Mouse (Mus musculus) hindbrain, embryonic 14.5 days (tissue): ENCODE data around the gene Nup98. TPM values are rescaled to one million over a fixed set of nuclear protein-coding genes. Genes with fewer than 3 reads are reported as not detected.
A peak's percentile ranks its signal among the peaks of the same experiment; 100 is the strongest.

ENCODE experiments used
- ATAC-seq: fragments of 200-750 bp; cut with Nextera tagmentation; 2 replicates; pipeline ENCODE4 v1.8.0; 2017; ENCODE audit warnings: moderate number of reproducible peaks, mild to moderate bottlenecking, moderate TSS enrichment, moderate library complexity; ENCODE audit not compliant: low FRiP score
- DNase-seq: peaks from one replicate; pipeline ENCODE4 v3.0.0-alpha.2; 2015; ENCODE audit warnings: low spot score
- H3K27ac ChIP-seq: fragments of 300-500 bp; sonication (generic); 2 replicates; pipeline ENCODE4 v1.5.1; 2014; ENCODE audit warnings: mild to moderate bottlenecking, moderate library complexity
- H3K27me3 ChIP-seq: fragments of 300-500 bp; sonication (generic); 2 replicates; pipeline ENCODE4 v1.6.1; 2014; ENCODE audit warnings: mild to moderate bottlenecking, low read length, mixed read lengths; ENCODE audit not compliant: control insufficient read depth, insufficient read depth
- H3K36me3 ChIP-seq: fragments of 300-500 bp; sonication (generic); replicated peaks from 2 replicates; pipeline ENCODE4 v1.6.1; 2014; ENCODE audit not compliant: control insufficient read depth, insufficient read depth
- H3K4me1 ChIP-seq: fragments of 300-500 bp; sonication (generic); replicated peaks from 2 replicates; pipeline ENCODE4 v1.6.1; 2014; ENCODE audit warnings: antibody characterized with exemption, low read length, mixed read lengths; ENCODE audit not compliant: control insufficient read depth, insufficient read depth
- H3K4me2 ChIP-seq: fragments of 300-500 bp; sonication (generic); replicated peaks from 2 replicates; pipeline ENCODE4 v1.6.1; 2014; ENCODE audit warnings: mild to moderate bottlenecking, moderate library complexity
- H3K4me3 ChIP-seq: fragments of 300-500 bp; sonication (generic); replicated peaks from 2 replicates; pipeline ENCODE4 v1.5.1; 2014; ENCODE audit warnings: mild to moderate bottlenecking, low read length
- H3K9ac ChIP-seq: fragments of 300-500 bp; sonication (generic); 2 replicates; pipeline ENCODE4 v1.6.1; 2014
- H3K9me3 ChIP-seq: fragments of 300-500 bp; sonication (generic); 2 replicates; pipeline ENCODE4 v1.6.1; 2016; ENCODE audit warnings: low read length; ENCODE audit not compliant: control insufficient read depth
- WGBS: fragments of 180-500 bp; shearing (Covaris S2); extraction: QIAGEN DNeasy Blood & Tissue Kit; methylation state at CpG from one replicate; pipeline ENCODE4 v1.1.7; 2014; 5-methylcytosine and 5-hydroxymethylcytosine counted together
- polyA plus RNA-seq: library from polyadenylated mRNA; unstranded; fragments of >200 nt; fragmentation: Nextera tagmentation; extraction: Ambion mirVana; gene quantifications from 2 replicates; pipeline ENCODE4 v1.2.1, GENCODE M21; 2014

Gene Nup98
- polyA plus RNA-seq, 1 experiment from 2014 or later = 25.8 TPM

DNA sequence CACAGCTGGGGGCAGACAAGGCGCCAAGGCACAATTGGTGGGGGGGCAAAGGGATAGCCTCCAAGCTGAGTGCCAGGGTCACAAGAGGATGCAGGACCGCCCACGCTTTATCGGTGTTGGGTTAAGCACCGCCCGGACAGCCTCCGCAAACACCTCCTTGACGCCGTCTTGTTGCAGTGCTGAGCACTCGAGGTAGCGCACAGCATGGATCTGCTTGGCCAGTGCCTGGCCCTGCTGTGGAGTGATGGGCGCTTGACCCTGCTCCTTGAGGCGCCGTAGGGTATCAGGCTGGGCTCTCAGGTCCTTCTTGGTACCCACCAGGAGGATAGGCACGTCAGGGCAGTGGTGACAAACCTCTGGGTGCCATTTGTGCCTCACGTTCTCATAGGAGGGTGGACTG lies 29.6 kb upstream of the Nup98 start:
- H3K4me3 ChIP-seq = no peak overlapping the region
- H3K4me1 ChIP-seq = no peaks in the 10 kb centered on the region
- H3K4me2 ChIP-seq = no peak overlapping the region
- DNase-seq (no peak), ATAC-seq (0 out of 2 replicates have a peak, but pooled peaks have one; percentile 45)
- no peak overlapping the region for H3K27ac ChIP-seq
- no peaks in the 10 kb centered on the region for H3K27me3 ChIP-seq
- H3K36me3 ChIP-seq = peaks cover 51% of the 10 kb centered on the region
- no peaks in the 10 kb centered on the region for H3K9me3 ChIP-seq
- WGBS = 98% methylated on average over 16 of the region's 16 CpGs
- no peak overlapping the region for H3K9ac ChIP-seq

DNA sequence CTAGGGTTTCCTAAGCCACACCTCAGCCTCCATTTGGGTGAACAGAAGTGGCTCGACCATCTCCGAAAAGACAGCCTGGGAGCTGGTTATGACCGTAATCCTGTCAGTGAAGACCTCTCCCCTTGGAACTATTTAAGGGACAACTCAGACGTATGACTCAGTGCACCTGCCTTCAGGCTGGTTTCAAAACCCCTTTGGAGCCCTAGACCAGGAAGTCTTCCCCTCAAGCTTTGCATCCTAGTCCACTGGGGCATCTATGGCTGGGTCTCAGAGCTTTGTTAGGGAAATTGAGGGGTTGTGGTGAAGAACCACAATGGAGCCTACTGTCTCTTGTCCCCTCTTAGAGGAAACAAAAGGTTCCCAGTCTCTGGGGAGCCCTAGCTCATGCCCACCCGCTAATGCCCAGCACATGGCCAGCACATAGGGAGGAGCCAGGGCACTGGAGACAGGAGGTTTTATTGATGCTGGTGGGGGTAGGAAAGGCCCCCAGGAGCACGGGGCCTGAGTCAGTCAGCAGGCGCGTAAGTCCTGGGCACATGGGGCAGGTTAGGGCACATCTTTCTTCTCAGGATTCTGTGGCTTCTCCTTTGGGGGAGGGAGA lies 28.8 kb upstream of the Nup98 start:
- Histone ChIP-seq H3K9ac (no peak overlapping the region), H3K4me1 (no peaks in the 10 kb centered on the region), H3K4me3 (no peak overlapping the region), H3K27ac (no peak overlapping the region), H3K9me3 (no peaks in the 10 kb centered on the region), H3K27me3 (no peaks in the 10 kb centered on the region), H3K36me3 (peaks cover 55% of the 10 kb centered on the region), H3K4me2 (no peak overlapping the region)
- ATAC-seq (no peak), DNase-seq (no peak)
- WGBS = 82% methylated on average over 8 of the region's 8 CpGs

DNA sequence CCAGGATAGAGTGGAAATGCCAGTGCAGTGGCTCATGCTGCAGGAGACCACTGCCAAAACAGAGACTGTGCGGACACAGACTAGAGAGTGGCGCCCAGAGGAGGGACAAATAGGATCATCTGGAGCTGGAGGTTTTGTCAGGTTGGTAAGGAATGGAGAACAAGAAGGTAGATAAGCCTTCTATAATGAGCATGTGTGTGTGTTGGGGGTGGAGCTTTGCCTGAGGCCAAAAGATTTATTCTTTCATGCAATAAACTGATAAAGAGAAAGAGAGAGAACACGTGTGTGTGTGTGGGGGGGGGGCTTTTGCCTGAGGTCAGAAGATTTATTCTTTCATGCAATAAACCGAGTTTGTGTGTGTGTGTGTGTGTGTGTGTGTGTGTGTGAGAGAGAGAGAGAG lies 23.1 kb upstream of the Nup98 start:
- H3K4me2 ChIP-seq = no peak overlapping the region
- H3K9me3 ChIP-seq = no peaks in the 10 kb centered on the region
- no peak overlapping the region for H3K9ac ChIP-seq
- no peaks in the 10 kb centered on the region for H3K4me1 ChIP-seq
- no peak overlapping the region for H3K27ac ChIP-seq
- peaks cover 37% of the 10 kb centered on the region for H3K36me3 ChIP-seq
- H3K27me3 ChIP-seq = no peaks in the 10 kb centered on the region
- no peak for DNase-seq
- 86% methylated on average over 4 of the region's 4 CpGs for WGBS
- no peak for ATAC-seq
- no peak overlapping the region for H3K4me3 ChIP-seq

DNA sequence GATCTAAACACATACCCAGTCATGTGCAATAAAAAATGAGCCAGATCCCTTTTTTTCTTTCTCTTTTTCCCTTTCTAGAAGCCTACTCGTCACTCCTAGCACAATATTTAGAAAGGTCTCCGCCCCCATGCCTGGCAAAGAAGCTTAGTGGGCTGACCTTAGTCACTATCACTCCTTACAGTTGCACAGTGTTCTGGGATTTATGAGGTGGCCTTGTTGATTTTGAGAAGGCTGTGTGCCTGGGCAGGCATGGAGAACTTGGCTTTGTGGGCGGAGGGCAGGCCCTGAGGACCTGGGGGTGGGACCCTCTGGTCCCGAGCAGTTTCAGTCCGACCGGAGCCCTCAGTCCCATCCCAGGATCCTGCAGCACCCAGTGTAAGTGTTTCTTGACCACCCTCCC lies 19.8 kb upstream of the Nup98 start:
- Histone ChIP-seq H3K4me1 (no peaks in the 10 kb centered on the region), H3K9me3 (no peaks in the 10 kb centered on the region), H3K27me3 (no peaks in the 10 kb centered on the region), H3K4me3 (no peak overlapping the region), H3K36me3 (peaks cover 8% of the 10 kb centered on the region; the same call in 1 of the 2 replicates), H3K9ac (no peak overlapping the region), H3K27ac (no peak overlapping the region), H3K4me2 (no peak overlapping the region)
- DNase-seq (no peak), ATAC-seq (no peak)
- 91% methylated on average over 6 of the region's 6 CpGs for WGBS

DNA sequence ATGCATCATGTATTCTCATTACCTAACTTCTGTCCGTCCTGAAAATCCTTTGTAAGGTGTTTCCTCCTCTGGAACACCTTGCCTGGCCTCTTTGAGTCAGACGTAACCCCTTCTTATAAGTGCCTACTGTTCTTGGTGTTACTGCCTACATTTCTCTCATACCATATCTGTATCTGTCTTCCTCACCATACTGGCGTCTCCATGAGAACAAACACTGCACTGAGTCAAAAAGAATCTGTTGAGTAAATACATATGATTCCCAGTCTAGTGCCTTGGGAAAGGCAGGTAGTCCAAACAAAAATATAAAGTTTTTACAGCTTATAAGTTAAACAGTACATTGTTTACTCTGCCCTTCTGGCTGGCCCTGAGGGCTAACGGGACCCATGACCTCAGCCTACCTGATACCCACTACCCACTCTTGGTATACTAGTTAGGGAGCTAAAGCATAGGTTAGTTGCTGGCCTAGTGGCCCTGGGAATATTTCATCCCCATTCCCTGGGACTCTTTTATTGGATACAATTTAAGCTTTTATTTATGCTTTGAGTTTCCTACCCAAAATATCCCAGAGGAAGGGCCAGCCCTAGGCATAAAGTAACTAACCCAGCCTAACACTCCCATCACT lies 18.2 kb upstream of the Nup98 start:
- Histone ChIP-seq H3K9me3 (no peaks in the 10 kb centered on the region), H3K9ac (no peak overlapping the region), H3K4me3 (no peak overlapping the region), H3K4me2 (no peak overlapping the region), H3K27ac (no peak overlapping the region), H3K36me3 (peaks cover 3% of the 10 kb centered on the region; the same call in 1 of the 2 replicates), H3K4me1 (no peaks in the 10 kb centered on the region), H3K27me3 (no peaks in the 10 kb centered on the region)
- DNase-seq (no peak), ATAC-seq (no peak)
- 99% methylated on average over 4 of the region's 4 CpGs for WGBS

DNA sequence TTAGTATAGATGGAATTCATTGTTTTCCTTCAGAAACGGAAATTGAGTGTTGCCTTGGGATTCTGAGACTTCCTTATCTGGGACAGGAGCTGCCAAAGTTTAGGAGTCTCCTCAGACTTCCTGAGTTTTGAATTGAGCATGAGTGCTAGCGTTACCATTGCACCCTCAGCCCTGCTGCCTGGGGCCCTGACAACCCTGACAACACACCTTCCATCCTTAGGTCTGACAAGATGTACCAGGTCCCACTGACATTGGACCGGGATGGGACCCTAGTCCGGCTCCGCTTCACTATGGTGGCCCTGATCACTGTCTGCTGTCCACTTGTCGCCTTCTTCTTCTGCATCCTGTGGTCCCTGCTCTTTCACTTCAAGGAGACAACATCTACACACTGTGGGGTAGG lies 16.1 kb upstream of the Nup98 start:
- Histone ChIP-seq H3K27ac (no peak overlapping the region), H3K36me3 (peaks cover 3% of the 10 kb centered on the region; the same call in 1 of the 2 replicates), H3K4me1 (no peaks in the 10 kb centered on the region), H3K27me3 (no peaks in the 10 kb centered on the region), H3K9me3 (no peaks in the 10 kb centered on the region), H3K4me2 (no peak overlapping the region), H3K4me3 (no peak overlapping the region), H3K9ac (no peak overlapping the region)
- ATAC-seq (no peak), DNase-seq (no peak)
- WGBS = 93% methylated on average over 6 of the region's 6 CpGs

DNA sequence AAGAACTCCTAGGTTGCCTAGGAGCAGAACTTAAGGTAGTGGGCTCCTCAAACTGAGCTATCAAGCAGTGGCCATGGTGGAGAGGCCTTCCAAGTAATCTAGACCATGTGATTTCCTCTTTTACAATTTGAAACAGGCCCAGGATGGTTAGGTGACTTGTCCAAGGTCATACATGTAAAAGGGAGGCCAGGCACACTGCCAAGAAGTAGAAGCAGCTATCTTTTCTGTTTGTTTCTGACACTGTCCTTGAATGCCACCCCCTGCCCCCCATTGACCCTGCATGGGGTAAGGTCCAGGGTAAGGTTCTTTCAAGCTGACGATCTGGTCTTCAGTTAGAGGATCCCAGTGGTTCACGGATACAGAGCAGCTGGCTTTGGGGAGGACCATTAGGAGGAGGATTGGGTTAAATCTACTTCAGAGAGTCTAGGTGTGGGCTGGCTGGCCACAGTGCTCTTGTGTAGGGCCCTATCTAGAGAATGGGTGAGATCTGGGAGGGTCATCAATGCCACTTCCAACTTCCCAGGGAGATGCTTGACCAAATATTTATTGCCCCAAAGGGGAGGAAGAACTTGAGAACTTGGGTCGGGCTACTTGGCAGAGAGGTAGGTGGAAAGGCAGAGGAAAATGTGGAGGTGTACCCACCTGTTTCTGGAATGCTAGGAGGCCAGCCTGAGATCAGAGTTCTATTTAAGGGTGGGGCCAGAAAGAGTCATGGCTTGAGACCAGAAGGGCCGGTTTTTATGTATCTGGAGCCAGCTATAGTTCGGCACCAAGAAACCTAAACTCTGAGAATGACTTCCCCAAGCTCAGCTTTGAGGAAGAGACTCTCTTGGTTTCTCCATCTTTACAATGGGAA lies 14.1 kb upstream of the Nup98 start:
- no peak for DNase-seq
- Histone ChIP-seq H3K9me3 (no peaks in the 10 kb centered on the region), H3K4me2 (peak overlapping the region; percentile 79; the same call in 1 of the 2 replicates), H3K36me3 (0 out of 2 replicates have a peak, but pooled peaks cover 3% of the 10 kb centered on the region), H3K9ac (no peak overlapping the region), H3K27me3 (no peaks in the 10 kb centered on the region), H3K4me1 (no peaks in the 10 kb centered on the region), H3K27ac (no peak overlapping the region), H3K4me3 (no peak overlapping the region)
- WGBS = 91% methylated on average over 5 of the region's 5 CpGs
- no peak for ATAC-seq

DNA sequence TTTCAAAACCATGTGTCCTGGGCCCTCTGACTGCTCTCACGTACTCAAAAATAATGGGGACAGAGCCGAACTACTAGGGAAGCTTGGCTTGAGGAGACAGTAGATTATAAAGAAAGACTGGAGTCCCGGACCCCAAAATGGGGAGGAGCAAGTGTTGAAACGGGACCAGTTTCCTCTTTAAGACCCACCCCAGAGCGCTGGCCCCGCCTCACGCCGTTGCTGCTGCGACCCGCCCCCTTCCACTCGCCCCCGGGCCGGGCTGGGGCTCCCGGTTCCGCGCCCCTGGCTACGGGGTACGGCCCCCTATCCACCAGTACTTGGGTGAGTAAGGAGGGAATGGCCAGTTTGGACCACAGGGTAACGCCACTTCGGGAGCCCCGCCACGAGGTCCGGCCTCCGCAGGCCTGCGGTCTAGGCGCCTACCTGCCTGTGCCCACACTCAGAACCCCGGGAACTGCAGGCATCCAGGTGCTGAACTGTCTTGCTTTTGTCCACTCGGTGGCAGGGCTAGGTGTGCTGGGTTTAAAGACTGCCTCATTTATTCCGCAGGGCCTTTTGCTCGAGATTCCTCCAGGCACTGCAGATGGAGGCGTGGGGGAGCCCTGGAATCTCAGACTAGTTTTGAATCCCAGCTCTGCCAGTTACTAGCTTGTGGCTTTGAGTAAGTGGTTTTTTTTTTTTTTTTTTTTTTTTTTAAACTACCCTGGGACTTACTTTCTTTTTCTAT lies 13.0 kb upstream of the Nup98 start:
- Histone ChIP-seq H3K4me2 (peak overlapping the region; percentile 79), H3K4me1 (no peaks in the 10 kb centered on the region), H3K4me3 (peak overlapping the region; percentile 61), H3K9me3 (no peaks in the 10 kb centered on the region), H3K27me3 (no peaks in the 10 kb centered on the region), H3K27ac (no peak overlapping the region; the same call in 1 of the 2 replicates), H3K36me3 (no peaks in the 10 kb centered on the region), H3K9ac (peak overlapping the region; percentile 75)
- peak; percentile 56 for DNase-seq
- WGBS = 2% methylated on average over 31 of the region's 31 CpGs
- peak; percentile 85 for ATAC-seq

DNA sequence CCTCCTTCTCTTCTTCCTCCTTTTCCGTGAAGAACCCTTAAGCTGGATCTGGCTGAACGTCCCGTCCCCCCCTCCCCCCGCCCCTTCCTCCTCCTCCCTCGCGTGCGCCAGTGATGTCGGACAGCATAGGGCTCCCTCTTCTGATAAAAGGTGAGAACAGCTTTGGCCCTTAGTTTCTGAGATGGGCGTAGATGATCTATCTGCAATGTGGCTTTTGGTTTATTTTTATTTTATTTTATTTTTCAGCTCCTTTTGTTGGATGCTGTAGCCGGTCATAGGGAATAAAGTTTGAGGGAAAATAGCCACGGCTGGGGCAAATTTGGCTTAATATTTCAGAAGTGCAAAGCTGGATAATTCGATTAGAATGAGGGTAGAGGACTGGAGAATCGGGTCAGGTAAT lies 12.4 kb upstream of the Nup98 start:
- peak; percentile 69 for DNase-seq
- Histone ChIP-seq H3K9me3 (no peaks in the 10 kb centered on the region), H3K27me3 (no peaks in the 10 kb centered on the region), H3K4me2 (peak overlapping the region; percentile 79), H3K4me1 (no peaks in the 10 kb centered on the region), H3K9ac (peak overlapping the region; percentile 75), H3K4me3 (peak overlapping the region; percentile 61), H3K36me3 (no peaks in the 10 kb centered on the region), H3K27ac (no peak overlapping the region)
- ATAC-seq = peak; percentile 56
- WGBS = 1% methylated on average over 8 of the region's 13 CpGs
